Mouse (Mus musculus) G1E (cell line): ENCODE results near the gene Mylip. TPM values are rescaled to one million over a fixed set of nuclear protein-coding genes. Genes with fewer than 3 reads are reported as not detected.

ENCODE experiments used
- ATAC-seq: 2 replicates; pipeline ENCODE4 v1.8.0; 2016; ENCODE audit warnings: mild to moderate bottlenecking; ENCODE audit not compliant: insufficient number of reproducible peaks, poor library complexity, low FRiP score, severe bottlenecking; ENCODE audit errors: extremely low read depth
- DNase-seq: peaks from one replicate; pipeline ENCODE4 v3.0.0; 2012; ENCODE audit warnings: low spot score
- H3K27me3 ChIP-seq: 2 replicates; pipeline ENCODE4 v1.6.1; 2012; ENCODE audit warnings: mild to moderate bottlenecking, low read length, inconsistent platforms; ENCODE audit not compliant: insufficient read depth
- H3K36me3 ChIP-seq: replicated peaks from 2 replicates; pipeline ENCODE3; 2012; ENCODE audit warnings: mild to moderate bottlenecking, inconsistent platforms
- H3K4me1 ChIP-seq: 2 replicates; pipeline ENCODE4 v1.6.1; 2012; ENCODE audit warnings: low read depth, low read length, inconsistent platforms, mixed read lengths; ENCODE audit not compliant: insufficient read depth
- H3K4me3 ChIP-seq: 2 replicates; pipeline ENCODE4 v1.5.1; 2012; ENCODE audit warnings: low read depth, mild to moderate bottlenecking, inconsistent platforms, low read length, moderate library complexity, mixed read lengths
- H3K9me3 ChIP-seq: replicated peaks from 2 replicates; pipeline ENCODE4 v1.6.1; 2012; ENCODE audit warnings: inconsistent platforms
- CTCF ChIP-seq: IDR thresholded peaks from 2 replicates; pipeline ENCODE4 v1.5.1; 2012; ENCODE audit warnings: low read depth, low read length, inconsistent platforms, mixed read lengths
- GATA1 ChIP-seq: IDR thresholded peaks from 2 replicates; pipeline ENCODE4 v1.6.1; 2012; ENCODE audit warnings: borderline replicate concordance, low read length, inconsistent platforms, mixed read lengths
- GATA2 ChIP-seq: IDR thresholded peaks from 2 replicates; pipeline ENCODE4 v1.6.1; 2012; ENCODE audit warnings: low read depth, low read length, inconsistent platforms, borderline replicate concordance
- POLR2AphosphoS5 ChIP-seq: IDR thresholded peaks from 2 replicates; pipeline ENCODE4 v1.6.1; 2012; ENCODE audit warnings: low read depth, low read length, inconsistent platforms; ENCODE audit not compliant: insufficient replicate concordance
- TAL1 ChIP-seq: conservative IDR thresholded peaks from 2 replicates; pipeline ENCODE4 v1.6.1; 2012; ENCODE audit warnings: low read depth, low read length, inconsistent platforms, mixed read lengths
- polyA plus RNA-seq: library from polyadenylated mRNA; stranded (reverse); fragments of >175 nt; gene quantifications from 2 replicates; pipeline ENCODE4 v1.2.3, GENCODE M21; 2012
- total RNA-seq, 2 experiments: library from RNA; stranded (forward) in 1 of 2; stranded (reverse) in 1 of 2; fragments of 200-1000 nt in 1 of 2; fragments of >200 nt in 1 of 2; fragmentation: Nextera tagmentation in 1 of 2; gene quantifications; 2 replicates each; pipeline ENCODE4 v1.2.3; 2014 to 2017

The Mylip gene
- total and polyA plus RNA-seq, 3 experiments: 0.03 to 0.68 (median 0.33) TPM

DNA sequence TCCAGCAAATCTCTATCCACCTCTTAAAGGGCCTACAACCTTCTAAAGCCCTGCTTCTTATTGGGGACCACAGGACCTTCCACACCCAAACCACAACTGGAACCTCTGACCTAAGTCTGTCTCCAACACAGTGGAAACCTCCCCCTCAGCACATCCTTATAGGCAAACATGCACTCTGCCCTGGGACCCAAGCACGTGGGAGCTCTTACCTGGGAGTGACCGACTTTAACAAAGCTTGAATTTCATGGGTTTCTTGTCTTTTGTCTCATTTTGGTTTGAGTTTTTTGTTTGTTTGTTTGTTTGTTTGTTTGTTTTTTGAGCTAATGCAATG is 66.3 kb downstream of the Mylip start:
- Histone ChIP-seq H3K4me3 (no peak overlapping the region), H3K27me3 (peaks cover 7% of the 10 kb centered on the region; the same call in 1 of the 2 replicates), H3K4me1 (peaks cover 16% of the 10 kb centered on the region), H3K9me3 (no peaks in the 10 kb centered on the region), H3K36me3 (no peaks in the 10 kb centered on the region)
- DNase-seq: no peak
- ATAC-seq: no peak
- TF ChIP-seq CTCF: no peak

DNA sequence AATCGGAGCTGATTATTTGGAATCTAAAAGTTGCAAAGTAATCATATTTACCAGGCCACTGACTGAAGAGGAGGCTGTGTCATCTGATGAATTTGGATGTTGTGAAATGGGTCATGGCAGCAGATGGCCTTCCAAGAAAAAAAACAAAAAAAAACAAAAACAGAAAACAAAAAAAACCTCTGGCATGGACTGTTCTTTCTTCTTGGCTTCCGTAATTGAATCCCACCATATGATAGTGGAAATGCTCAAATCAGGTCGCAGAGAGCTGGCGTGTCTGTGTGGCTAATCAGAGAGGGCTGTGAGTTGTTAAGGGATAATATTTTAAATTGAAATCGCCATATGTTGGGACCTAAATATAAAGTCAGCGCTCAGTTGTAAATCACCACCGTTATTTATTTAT is 67.9 kb downstream of the Mylip start:
- no peaks in the 10 kb centered on the region for H3K9me3 ChIP-seq
- H3K4me1 ChIP-seq: peaks cover 16% of the 10 kb centered on the region
- peaks cover 13% of the 10 kb centered on the region for H3K27me3 ChIP-seq
- no peaks in the 10 kb centered on the region for H3K36me3 ChIP-seq
- ATAC-seq (no peak), DNase-seq (no peak)
- H3K4me3 ChIP-seq: no peak overlapping the region
- TF ChIP-seq CTCF: no peak
- TF ChIP-seq POLR2AphosphoS5: no peak

DNA sequence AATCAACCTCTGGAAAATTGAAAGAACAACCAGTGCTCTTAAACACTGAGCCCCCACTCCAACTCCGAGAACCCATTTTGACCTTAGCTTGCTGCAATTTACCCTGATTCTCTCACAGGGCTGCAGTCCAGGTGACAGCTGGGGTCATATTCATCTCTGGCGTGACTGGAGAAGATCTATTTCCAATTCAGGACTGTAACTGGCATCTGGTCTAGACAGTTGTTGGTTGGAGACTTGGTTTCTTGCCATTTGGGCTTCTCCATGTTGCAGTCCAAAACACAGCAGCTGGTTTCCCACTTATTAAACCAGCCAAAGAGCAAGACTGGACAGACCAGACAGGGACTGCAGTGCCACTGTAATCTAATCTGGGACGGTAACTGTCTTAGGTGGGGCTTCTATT is 70.6 kb downstream of the Mylip start:
- no peak for ATAC-seq

DNA sequence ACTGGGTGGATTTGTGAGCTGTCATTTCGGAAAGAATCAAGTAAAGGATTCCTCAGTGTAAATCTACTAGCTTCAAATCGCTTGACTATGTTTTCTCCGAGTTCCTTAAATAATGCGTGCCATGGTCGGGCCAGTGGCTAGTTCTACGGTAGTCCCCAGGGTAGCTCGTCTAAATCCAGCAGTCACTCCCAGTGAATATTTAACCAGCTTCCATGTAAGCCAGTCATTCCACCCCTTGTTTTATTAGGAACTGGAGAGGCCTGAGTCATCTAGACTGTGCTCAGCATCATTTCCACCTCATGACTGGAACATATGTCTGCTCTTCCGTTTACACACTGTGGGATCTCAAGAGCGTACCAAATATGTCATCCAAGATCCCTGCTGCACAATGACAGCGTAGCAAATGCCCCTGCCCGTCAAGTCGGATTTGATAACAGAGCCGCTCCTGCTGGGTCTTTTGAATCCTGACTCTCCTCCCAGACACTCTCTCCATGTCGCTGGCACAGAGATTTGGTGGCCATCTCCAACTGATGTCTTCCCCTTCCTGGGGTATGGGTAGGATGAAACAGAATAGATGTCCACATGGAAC is 71.9 kb downstream of the Mylip start:
- Histone ChIP-seq H3K36me3 (no peaks in the 10 kb centered on the region), H3K4me1 (no peaks in the 10 kb centered on the region), H3K4me3 (no peak overlapping the region), H3K27me3 (peaks cover 23% of the 10 kb centered on the region), H3K9me3 (no peaks in the 10 kb centered on the region)
- no peak for ATAC-seq
- TF ChIP-seq GATA1 (no peak), GATA2 (no peak), POLR2AphosphoS5 (no peak), TAL1 (no peak), CTCF (no peak)
- DNase-seq: no peak

More for the DNA sequence above, 70.6 kb downstream of the Mylip start:
- TF ChIP-seq GATA1 (no peak), CTCF (no peak), GATA2 (no peak), TAL1 (no peak)
- DNase-seq: no peak
- H3K36me3 ChIP-seq: no peaks in the 10 kb centered on the region
- peaks cover 21% of the 10 kb centered on the region for H3K27me3 ChIP-seq
- H3K4me1 ChIP-seq: peaks cover 7% of the 10 kb centered on the region
- H3K4me3 ChIP-seq: no peak overlapping the region
- H3K9me3 ChIP-seq: no peaks in the 10 kb centered on the region

Other genes with a start within 250 kb of the Mylip start
- 82.4 and 85.9 TPM in 2 replicates for gene Gmpr, start 117.7 kb downstream of the Mylip start, total RNA-seq (2014; fragmentation: Nextera tagmentation)
- gene Gmpr, start 117.7 kb downstream of the Mylip start, total RNA-seq (2017): 309 and 311 TPM in 2 replicates
- 372 and 448 TPM in 2 replicates for gene Gmpr, start 117.7 kb downstream of the Mylip start, polyA plus RNA-seq